Mouse (Mus musculus): ENCODE results near the gene Olfr15.

The Olfr15 gene

DNA sequence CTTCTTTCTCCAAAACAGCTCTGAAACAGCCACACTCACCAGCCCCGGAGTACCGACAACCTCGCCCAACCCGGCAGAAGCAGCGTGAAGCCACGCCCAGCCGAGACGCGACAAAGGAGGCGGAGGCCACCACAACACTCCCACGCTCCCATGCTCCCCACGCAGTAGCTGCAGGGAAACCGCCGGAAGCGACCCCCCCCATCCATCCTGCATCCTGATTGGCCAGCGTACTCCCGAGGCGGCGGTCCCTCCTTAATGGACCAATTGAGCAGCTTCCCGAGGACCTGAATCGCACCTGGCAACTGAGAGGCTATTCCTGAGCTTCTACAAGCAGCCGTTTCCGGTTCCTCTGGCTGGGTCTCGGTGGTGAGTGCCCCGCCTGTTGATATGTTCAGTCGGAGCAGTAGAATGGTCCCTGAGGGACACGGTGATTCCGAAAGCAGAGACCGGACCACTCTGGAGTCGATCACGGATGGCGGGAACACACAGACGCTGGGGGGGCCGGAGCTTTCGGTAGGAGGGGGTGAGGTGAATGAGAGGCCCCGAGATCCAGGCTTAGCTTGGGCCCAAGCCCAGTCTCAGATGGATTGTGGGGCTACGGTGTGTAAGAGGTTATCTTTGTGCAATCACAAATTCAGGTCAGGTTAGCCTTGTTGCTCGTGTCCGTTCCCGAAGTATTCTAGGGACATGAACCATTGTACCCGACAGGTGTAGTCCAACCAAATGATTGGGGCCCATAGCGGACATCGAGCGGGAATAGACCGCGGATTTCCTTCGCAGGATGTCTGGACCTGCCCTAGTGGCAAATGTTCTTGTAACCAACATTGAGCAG lies 41.8 kb downstream of the Olfr15 start, which contains the start of gene Naa60:
Naa60 (plus strand) TSS at position 160 of the 832 bp plus-strand sequence.
- peak; percentile 18 for DNase-seq (ENCODE audit: extremely low read depth, insufficient read length, low spot score)

DNA sequence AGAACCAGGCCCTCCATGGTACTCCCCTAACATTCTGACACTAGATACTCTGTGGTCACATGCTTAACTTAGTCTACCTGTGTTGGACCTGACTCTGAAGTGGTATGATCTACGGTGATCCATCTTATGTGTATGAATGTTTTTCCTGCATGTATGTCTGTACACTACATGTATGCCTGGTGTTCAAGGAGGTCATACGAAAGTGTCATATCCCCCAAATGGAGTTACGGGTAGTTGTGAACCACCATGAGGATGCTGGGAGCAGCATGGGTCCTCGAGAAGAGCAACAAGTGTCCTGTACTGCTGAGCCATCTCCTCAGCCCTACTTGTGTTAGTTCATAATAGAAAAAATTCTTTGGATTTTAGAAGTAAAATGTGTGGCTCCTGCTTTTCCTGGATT lies 45.7 kb downstream of the Olfr15 start:
- no peak for DNase-seq (ENCODE audit: extremely low read depth, insufficient read length, low spot score)

DNA sequence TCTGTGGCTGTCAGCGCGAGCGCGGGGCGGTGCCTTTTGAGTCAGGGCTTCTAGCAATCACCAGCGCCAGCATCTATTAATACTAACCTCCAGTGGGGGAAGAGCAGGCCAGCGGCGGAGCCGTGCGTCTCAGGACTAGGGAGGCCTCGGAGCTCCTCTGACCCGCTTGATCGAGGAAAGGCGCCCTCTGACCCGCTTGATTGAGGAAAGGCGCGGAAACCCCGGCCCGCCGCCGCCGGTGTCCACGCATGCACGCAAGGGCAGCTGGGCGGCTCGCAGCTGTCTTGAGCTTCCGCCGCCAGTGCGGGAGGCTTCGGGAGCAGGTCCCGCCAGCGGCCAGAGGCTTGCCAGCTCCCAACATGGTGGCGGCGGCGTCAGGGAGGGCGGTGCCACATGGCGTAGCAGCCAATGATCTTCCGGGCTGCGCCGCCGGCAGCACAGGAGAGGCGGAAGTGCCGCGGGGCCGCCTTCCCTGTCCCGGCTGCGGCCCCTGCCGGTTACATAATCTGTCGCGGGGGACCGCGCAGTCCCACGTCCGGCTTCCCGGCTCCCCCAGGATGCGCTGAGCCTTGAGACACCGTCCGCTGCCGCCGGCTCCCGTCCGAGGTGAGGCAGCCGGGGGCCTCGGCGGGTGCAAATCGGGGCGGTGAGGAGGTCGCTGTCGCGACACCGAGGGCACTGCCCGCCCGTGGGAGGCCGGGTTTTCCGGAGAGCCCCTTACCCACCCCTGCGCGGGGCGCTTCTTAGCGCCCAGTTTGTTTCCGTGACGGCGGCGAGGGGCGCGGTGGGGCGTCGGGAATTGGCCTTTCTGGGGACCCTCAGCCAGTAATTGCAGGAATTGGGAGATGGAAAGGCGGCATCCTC lies 53.8 kb downstream of the Olfr15 start, which contains the start of the genes Zfp597 and Gm20695:
Zfp597 (minus strand) TSS at position 361 of the 864 bp plus-strand sequence.
Gm20695 (plus strand) TSS at position 448 of the 864 bp plus-strand sequence.
- DNase-seq (ENCODE audit: extremely low read depth, insufficient read length, low spot score), result peak; percentile 98

DNA sequence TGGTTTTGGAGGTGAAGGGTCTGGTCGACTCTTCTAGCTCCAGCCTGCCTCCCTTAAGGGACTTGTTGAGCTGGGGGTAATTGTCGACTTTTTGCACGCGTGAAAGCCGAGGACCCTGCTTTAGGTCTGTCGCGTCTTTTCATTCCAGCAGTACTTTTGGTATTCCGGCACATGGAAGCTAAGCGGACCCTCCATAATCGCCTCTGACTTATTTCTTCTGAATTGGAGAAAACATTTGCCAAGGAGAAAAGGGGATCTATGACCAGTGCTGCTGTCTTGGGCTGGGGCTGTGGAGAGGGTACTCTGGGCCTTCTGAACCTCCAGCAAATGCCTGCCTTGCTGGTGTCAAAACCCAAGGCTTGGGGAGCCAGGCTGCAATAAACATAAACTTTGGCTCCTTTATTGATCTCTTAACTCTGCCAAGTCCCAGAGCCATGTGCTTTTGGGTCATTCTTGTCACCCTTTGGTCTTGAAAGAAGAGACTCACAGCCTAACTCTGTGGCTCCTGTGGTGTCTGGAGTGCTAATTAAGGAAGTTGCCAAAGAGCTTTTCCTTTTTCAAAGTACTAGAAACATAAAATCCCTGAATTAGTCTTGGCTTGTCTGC lies 54.5 kb downstream of the Olfr15 start:
- DNase-seq (ENCODE audit: extremely low read depth, insufficient read length, low spot score), result no peak

DNA sequence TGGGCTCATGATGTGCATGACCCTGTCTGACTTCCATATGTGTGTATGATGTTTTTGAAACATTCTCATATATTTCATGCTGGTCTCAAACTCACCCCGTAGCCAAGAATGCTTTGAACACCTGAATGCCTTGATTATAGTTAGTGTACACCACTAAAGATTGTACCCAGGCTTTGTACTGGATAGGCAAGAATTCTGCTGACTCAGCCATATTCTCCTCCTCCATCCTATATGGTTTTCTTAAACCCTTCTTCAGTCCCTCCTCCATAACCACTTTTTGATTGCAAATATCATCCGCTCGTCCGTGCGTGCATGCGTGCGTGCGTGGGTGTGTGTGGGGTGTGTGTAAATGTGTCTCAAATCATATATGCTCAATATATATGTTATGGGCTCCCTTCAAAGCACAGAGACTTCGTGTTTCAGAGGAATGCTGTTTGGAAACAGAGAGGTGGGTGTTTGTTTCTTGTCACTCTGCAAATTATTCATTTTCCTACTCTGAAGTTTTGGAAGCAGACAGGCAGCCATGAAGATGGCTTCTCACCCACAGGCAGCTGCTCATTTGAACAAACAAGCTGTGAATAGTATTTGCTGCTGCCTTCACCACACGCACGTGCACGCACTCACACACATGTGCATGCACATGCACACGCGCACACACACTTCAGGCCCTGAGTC lies 61.1 kb downstream of the Olfr15 start:
- no peak for DNase-seq (ENCODE audit: extremely low read depth, insufficient read length, low spot score)

DNA sequence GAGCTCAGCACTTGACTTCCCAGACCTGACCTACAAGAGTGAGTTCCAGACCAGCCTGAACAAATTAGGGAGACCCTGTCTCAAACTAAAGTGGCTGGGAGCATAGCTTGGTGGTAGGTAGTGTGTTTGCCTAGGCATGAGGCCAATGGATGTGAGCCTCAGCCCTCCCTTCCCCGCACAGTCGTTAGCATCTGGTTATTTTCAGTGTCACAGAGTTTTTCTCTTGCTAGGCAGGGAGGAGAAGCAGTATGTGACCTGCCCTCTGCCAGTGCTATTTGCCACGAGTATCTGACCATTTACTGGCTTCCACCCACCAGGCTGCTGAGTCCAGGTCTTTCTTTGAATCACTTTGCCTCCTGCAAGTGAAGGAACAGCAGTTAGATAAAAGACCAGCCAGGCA lies 63.1 kb downstream of the Olfr15 start:
- no peak for DNase-seq (ENCODE audit: extremely low read depth, insufficient read length, low spot score)
